Mouse (Mus musculus): ENCODE results near the gene Kif18a. TPM values are rescaled to one million over a fixed set of nuclear protein-coding genes. Genes with fewer than 3 reads are reported as not detected.

Kif18a gene
- polyA plus RNA-seq (2012; rRNA removed) = 0.50 and 0.60 TPM in 2 replicates

- peak; percentile 94 to 97 for DNase-seq (ENCODE audit: extremely low spot score in 1 of 2, low spot score in 1 of 2)
Observed at GRCm38 (mm10) chr2:109280600-109281340, at the start of gene Kif18a, which contains the start of gene Mettl15. Kif18a (plus strand) TSS chr2:109280738. Mettl15 (minus strand) TSS chr2:109280748.

- DNase-seq (ENCODE audit: extremely low spot score in 1 of 2, low spot score in 1 of 2) = no peak
Observed at GRCm38 (mm10) chr2:109233876-109234275, 46.7 kb upstream of the Kif18a start.

DNA sequence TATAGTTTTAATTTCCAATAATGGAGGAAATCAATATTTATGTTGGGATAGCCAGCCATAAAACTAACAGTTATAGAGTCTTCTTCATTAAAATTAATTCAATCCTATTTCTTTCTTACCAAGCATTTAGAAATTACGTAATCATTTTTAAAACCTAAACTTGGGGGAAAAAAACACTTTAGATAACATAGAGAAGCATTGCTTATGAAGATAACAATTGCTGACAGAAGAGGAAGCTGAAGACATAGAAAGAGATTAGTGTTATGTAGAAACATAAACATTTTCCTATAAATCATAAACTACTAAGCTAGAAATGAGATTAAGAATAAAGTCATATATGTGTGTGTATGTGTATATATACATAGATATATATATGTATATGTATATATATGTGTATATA, 44.8 kb upstream of the Kif18a start:
- DNase-seq (ENCODE audit: extremely low spot score in 1 of 2, low spot score in 1 of 2) = no peak

DNA sequence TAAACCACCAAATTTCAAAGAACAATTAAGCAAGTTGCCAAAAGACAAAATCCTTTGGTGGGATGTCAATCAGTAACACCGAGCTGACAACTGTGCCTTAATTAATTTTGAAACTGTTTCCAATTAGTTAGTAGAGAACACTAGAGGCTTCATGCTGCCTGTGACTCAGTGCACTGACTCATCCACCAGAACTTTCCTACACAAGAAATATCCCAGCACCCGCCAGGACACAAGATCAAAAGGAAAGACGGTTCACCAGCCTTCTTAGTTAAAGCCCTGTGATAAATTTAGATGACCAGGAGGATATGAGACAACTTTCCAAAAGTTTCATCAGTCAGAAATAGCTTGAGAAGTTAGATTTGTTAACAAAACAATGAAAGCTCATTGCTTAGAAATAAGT, 38.6 kb upstream of the Kif18a start:
- DNase-seq (ENCODE audit: extremely low spot score in 1 of 2, low spot score in 1 of 2) = peak in 1 of 2 experiments; percentile 5

- no peak for DNase-seq (ENCODE audit: extremely low spot score in 1 of 2, low spot score in 1 of 2)
Observed at GRCm38 (mm10) chr2:109262779-109263178, 17.8 kb upstream of the Kif18a start.

DNA sequence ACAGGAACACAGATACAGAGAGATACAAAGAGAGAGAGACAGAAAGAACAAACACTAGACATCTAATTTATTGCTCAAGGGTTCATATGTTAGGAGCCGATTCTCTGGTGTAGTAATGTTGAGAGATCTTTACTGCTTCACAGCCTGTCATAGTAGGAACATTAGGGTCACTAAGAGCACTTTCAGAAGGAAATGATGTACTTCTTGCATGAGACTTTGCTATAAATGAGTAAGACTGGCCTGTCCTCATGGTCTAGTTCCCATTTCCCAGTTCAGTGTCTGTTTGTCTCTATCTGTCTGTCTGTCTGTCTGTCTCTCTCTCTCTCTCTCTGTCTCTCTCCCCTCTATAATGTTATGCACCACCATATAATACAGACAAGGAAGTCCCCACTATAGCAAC, 7.4 kb upstream of the Kif18a start:
- no peak for DNase-seq (ENCODE audit: extremely low spot score in 1 of 2, low spot score in 1 of 2)

GRCm38 (mm10) chr2:109277593-109277992, 2.9 kb upstream of the Kif18a start:
- DNase-seq (ENCODE audit: extremely low spot score in 1 of 2, low spot score in 1 of 2) = no peak

GRCm38 (mm10) chr2:109278036-109278435, 2.5 kb upstream of the Kif18a start:
- DNase-seq (ENCODE audit: extremely low spot score in 1 of 2, low spot score in 1 of 2) = peak in 1 of 2 experiments; percentile 27

- no peak for DNase-seq (ENCODE audit: extremely low spot score in 1 of 2, low spot score in 1 of 2)
Observed at GRCm38 (mm10) chr2:109280272-109280599, 302 bp upstream of the Kif18a start.

- DNase-seq (ENCODE audit: extremely low spot score in 1 of 2, low spot score in 1 of 2) = no peak
Observed at GRCm38 (mm10) chr2:109281341-109281690, 778 bp downstream of the Kif18a start.

GRCm38 (mm10) chr2:109284121-109284520, 3.6 kb downstream of the Kif18a start:
- DNase-seq (ENCODE audit: extremely low spot score in 1 of 2, low spot score in 1 of 2) = no peak

- no peak for DNase-seq (ENCODE audit: extremely low spot score in 1 of 2, low spot score in 1 of 2)
Observed at GRCm38 (mm10) chr2:109289327-109289726, 8.8 kb downstream of the Kif18a start.

DNA sequence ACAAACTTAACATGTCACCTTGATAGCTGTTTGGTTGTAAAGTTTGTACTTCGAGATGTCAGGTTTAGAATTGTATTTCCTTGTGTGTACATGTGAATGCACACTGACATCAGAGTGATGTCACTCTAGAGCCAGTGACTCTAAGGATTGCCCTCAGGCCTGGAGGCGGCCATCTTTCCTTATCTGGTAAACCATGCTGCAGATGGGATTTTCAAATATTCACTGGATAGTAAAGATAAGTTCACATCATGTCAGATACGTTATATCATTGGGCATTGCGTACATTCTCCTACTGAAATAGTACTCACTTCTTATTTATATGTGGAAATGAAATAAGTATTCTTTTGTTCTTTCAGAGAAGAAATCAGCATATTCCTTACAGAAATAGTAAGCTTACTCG, 15.7 kb downstream of the Kif18a start:
- DNase-seq (ENCODE audit: extremely low spot score in 1 of 2, low spot score in 1 of 2) = no peak

DNA sequence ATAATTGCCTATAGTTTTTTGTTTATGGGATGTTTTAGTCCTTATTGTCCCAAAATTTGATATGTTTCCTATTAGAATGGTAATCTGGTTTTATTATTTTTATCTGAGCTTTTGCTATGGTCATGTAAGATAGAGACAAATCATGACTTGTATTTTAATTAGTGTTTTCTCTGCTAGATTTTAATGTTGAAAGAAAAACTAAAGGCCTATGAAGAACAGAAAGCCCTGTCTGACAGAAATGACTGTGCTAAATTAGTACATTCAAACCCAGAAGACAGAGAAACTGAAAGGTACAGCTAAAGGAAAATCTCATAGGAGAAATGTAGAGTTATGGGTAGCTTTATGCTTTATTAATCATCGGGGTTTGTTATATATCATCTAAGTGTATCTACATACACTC, 17.6 kb downstream of the Kif18a start:
- no peak for DNase-seq (ENCODE audit: extremely low spot score in 1 of 2, low spot score in 1 of 2)

DNA sequence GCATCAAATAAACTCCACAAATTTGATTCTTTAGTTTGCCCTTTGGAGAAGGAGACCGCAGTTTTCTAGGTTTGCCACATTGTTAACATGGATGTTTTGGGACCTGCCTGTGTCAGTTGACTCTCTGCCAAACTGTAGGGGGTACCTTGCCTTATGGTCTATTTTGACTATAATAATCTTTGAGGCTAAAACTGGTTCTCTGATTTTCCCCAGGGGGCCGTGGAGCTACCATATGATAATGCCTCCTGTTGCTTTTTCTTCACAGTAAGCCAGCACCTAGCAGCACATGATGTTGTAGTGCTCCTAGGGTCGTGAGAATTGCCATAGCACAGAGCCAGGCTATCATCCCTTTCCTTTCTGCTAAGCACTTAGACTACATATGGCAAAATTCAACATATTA, 21.7 kb downstream of the Kif18a start:
- DNase-seq (ENCODE audit: extremely low spot score in 1 of 2, low spot score in 1 of 2) = no peak

DNA sequence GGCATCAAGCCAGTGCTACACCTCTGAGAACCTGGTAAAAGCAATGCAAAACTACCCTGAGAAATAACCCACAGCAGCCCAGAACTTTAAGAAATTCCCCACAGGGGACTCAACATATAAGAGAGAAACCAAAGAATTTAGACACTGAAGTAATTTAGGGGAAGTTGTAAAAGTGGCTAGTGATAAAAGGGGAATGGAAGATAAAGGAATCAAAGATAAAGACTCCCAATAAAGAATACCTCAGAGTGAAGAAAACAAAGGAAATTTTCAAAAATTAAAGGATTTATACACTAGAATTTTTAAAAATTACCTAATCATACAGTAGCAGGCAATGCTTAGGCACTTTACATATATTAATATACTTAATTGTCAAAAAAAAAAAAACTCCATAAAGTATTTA, 23.1 kb downstream of the Kif18a start:
- no peak for DNase-seq (ENCODE audit: extremely low spot score in 1 of 2, low spot score in 1 of 2)

- DNase-seq (ENCODE audit: extremely low spot score in 1 of 2, low spot score in 1 of 2) = no peak
Observed at GRCm38 (mm10) chr2:109311369-109311768, 30.8 kb downstream of the Kif18a start.

DNA sequence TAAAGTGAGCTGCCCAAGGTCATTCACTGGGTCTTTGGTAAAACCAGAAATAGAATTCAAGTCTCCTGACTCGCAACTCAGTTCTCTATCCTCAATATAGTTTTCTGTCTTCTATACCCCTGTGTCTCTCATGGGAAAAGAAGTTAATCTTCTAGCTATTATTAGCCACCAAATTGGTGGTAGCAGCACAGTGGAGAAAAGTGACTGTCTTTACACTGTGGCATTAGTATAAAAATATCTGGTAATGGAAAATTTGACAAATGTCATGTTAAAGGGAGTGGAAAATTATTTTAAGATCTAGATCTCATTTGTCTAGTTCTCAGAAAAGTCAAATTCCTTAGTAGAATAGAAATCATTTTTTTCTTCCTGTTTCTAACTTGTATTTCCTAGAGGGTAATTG, 51.3 kb downstream of the Kif18a start:
- DNase-seq (ENCODE audit: extremely low spot score in 1 of 2, low spot score in 1 of 2) = no peak

- no peak for DNase-seq (ENCODE audit: extremely low spot score in 1 of 2, low spot score in 1 of 2)
Observed at GRCm38 (mm10) chr2:109334237-109334636, 53.7 kb downstream of the Kif18a start.

DNA sequence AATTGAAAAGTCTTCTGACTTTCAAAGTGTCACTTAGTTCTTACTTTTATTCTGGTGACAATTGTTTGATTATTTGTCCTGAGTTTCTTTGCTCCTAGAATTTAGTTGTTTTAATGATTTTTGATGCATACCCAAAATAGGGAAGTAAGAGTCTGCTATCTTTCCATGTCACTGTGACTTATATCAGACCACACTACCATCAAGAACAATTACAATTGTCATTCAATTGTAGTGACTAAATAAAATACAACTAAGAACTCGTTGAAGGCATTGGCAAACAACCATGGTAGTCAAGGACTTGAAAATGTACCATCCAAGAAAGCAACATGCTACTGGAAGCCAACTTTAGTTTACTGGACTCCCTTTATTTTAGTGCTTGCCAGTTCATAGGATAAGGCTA, 55.2 kb downstream of the Kif18a start:
- no peak for DNase-seq (ENCODE audit: extremely low spot score in 1 of 2, low spot score in 1 of 2)

- DNase-seq (ENCODE audit: extremely low spot score in 1 of 2, low spot score in 1 of 2) = no peak
Observed at GRCm38 (mm10) chr2:109345386-109345785, 64.8 kb downstream of the Kif18a start.

- DNase-seq (ENCODE audit: extremely low spot score in 1 of 2, low spot score in 1 of 2) = no peak
Observed at GRCm38 (mm10) chr2:109348742-109349141, 68.2 kb downstream of the Kif18a start.

All from frontal cortex, adult 2 months (tissue).